In the genomic region with DNA sequence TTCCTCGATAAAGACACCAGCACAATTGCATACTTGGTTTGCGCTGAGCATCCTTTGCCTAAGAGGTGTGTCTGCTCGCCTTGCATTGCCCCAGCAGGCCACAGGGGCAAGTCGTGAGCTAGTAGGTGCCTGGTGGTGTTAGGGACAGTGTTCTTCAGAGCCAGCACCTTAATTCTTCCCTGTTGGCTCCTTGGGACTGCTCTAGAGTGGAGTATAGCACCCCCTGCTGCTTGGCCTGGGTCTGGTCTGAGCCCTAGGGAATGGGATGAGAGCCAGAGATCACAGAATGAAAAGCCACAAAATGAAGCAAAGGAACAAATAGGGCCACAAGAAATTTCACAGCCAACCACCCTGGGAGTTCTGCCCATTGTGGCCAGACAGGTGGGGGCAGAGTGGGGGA, we compare ENCODE assay signal across 9 mouse cellular contexts. TPM values are rescaled to one million over a fixed set of nuclear protein-coding genes. Genes with fewer than 3 reads are reported as not detected.
DNase-seq lines count a peak whose midpoint lies in the region; ATAC-seq and TF ChIP-seq lines count a peak whose summit lies in the region.
"Had no signal": no experiment of that assay in that cellular context is flagged by ENCODE, and none has a peak within 500 bp of the region (broad histone marks: within the 10 kb centered on the region; RNA-seq: fewer than 3 reads in every experiment).

No protein-coding gene starts in this region.

- TF ChIP-seq CTCF in brain, embryonic 14.5 days (IDR thresholded peaks at IDR 0.05; ENCODE audit: borderline replicate concordance, extremely low read depth, insufficient read depth, insufficient read length): peak; percentile 55; the same call in 1 of the 2 replicates

- H3K4me2 ChIP-seq in intestine, embryonic 16.5 days (ENCODE audit: low read depth, low read length): no peak overlapping the region
- H3K4me2 ChIP-seq: embryonic facial prominence, embryonic 12.5 days had no signal

- H3K27me3 ChIP-seq in intestine, embryonic 16.5 days (replicated peaks; ENCODE audit: control insufficient read depth, insufficient read depth, low read length): no peaks in the 10 kb centered on the region
- H3K27me3 ChIP-seq: embryonic facial prominence, embryonic 12.5 days had no signal

- DNase-seq in spleen, adult 18-20 months: peak; percentile 35 to 62
- no peak for DNase-seq in spleen, adult 12 weeks (ENCODE audit: low spot score)
- peak; percentile 42 for DNase-seq in brain, embryonic 14.5 days (ENCODE audit: low read depth)
- DNase-seq in gastrocnemius, adult 18-20 months (ENCODE audit: low spot score): peak; percentile 82
- peak; percentile 32 to 41 for DNase-seq in left cerebral cortex, postnatal 36 days (ENCODE audit: low spot score in 2 of 2)
- peak; percentile 71 for DNase-seq in thymus, postnatal 0 days (ENCODE audit: low spot score)

- ATAC-seq in intestine, embryonic 16.5 days: peak; percentile 64
- peak; percentile 59; the same call in 1 of the 2 replicates for ATAC-seq in neutrophil, adult 5-6 weeks (ENCODE audit: extremely low read depth, insufficient number of reproducible peaks, low FRiP score, poor library complexity, severe bottlenecking)

- intact Hi-C loops in left cerebral cortex, postnatal 36 days (cut with DNase I): loop anchor here (5.0 kb wide), 1 partner anchor 274 kb away; no protein-coding TSS in a partner anchor

- H3K9ac ChIP-seq in intestine, embryonic 16.5 days (ENCODE audit: low read depth, low read length): no peak overlapping the region
- H3K9ac ChIP-seq: embryonic facial prominence, embryonic 12.5 days had no signal

- WGBS in intestine, embryonic 16.5 days: 58% methylated on average over 4 of the region's 4 CpGs

- no peak overlapping the region for H3K4me3 ChIP-seq in intestine, embryonic 16.5 days (ENCODE audit: low read length)
- H3K4me3 ChIP-seq: embryonic facial prominence, embryonic 12.5 days had no signal

- peaks cover 21% of the 10 kb centered on the region for H3K4me1 ChIP-seq in intestine, embryonic 16.5 days (ENCODE audit: control insufficient read depth, insufficient read depth, low read length)

- no peaks in the 10 kb centered on the region for H3K36me3 ChIP-seq in intestine, embryonic 16.5 days (ENCODE audit: control insufficient read depth, insufficient read depth, low read length)
- H3K36me3 ChIP-seq: embryonic facial prominence, embryonic 12.5 days had no signal

- no peak for TF ChIP-seq POLR2A in brain, embryonic 14.5 days (IDR thresholded peaks at IDR 0.05; ENCODE audit: borderline replicate concordance, extremely low read depth, insufficient read depth, insufficient read length, poor library complexity, severe bottlenecking)

- H3K9me3 ChIP-seq in intestine, embryonic 16.5 days (ENCODE audit: control insufficient read depth, low read length): no peaks in the 10 kb centered on the region
- H3K9me3 ChIP-seq: embryonic facial prominence, embryonic 12.5 days had no signal

- H3K27ac ChIP-seq in intestine, embryonic 16.5 days (ENCODE audit: low read length): no peak overlapping the region
- H3K27ac ChIP-seq: embryonic facial prominence, embryonic 12.5 days had no signal

RNA-seq across cellular contexts. Expression of gene Rmi2, which starts 11.6 kb away (rescaled TPM):
- 2.3 and 3.0 TPM in 2 replicates for polyA plus RNA-seq in brain, embryonic 14.5 days (2012; rRNA removed)
- 1 to 10 TPM in 1 of 2 experiments, under 1 TPM in 1; 0.95 to 1.5 TPM for total RNA-seq in gastrocnemius, adult 18-20 months (2021)
- polyA plus RNA-seq in intestine, embryonic 16.5 days (2015; fragmentation: Nextera tagmentation; extraction: Ambion mirVana): 2.4 and 2.7 TPM in 2 replicates
- under 1 TPM; 0.18 to 0.25 TPM for total RNA-seq in left cerebral cortex, postnatal 36 days (2021)
- total RNA-seq in neutrophil, adult 5-6 weeks (2017): 0.47 and 0.61 TPM in 2 replicates
- polyA plus RNA-seq in thymus, postnatal 0 days (2015; fragmentation: Nextera tagmentation; extraction: Ambion mirVana): 8.6 and 12.6 TPM in 2 replicates

RNA-seq across cellular contexts. Expression of gene Gm11172, which starts 33.8 kb away (rescaled TPM):
- not detected in 2 replicates for polyA plus RNA-seq in brain, embryonic 14.5 days (2012; rRNA removed)
- not detected for total RNA-seq in gastrocnemius, adult 18-20 months (2021)
- polyA plus RNA-seq in intestine, embryonic 16.5 days (2015; fragmentation: Nextera tagmentation; extraction: Ambion mirVana): not detected in 2 replicates
- total RNA-seq in left cerebral cortex, postnatal 36 days (2021): not detected
- not detected in 2 replicates for total RNA-seq in neutrophil, adult 5-6 weeks (2017)
- not detected in 2 replicates for polyA plus RNA-seq in thymus, postnatal 0 days (2015; fragmentation: Nextera tagmentation; extraction: Ambion mirVana)
- polyA plus RNA-seq: embryonic facial prominence, embryonic 12.5 days had no signal

RNA-seq across cellular contexts. Expression of gene Prm1, which starts 40.9 kb away (rescaled TPM):
- polyA plus RNA-seq in brain, embryonic 14.5 days (2012; rRNA removed): not detected in 2 replicates
- total RNA-seq in gastrocnemius, adult 18-20 months (2021): not detected
- 0.44 TPM in 1 of 2 replicates, not detected in the other for polyA plus RNA-seq in intestine, embryonic 16.5 days (2015; fragmentation: Nextera tagmentation; extraction: Ambion mirVana)
- not detected for total RNA-seq in left cerebral cortex, postnatal 36 days (2021)
- not detected in 2 replicates for total RNA-seq in neutrophil, adult 5-6 weeks (2017)
- 1.4 and 2.1 TPM in 2 replicates for polyA plus RNA-seq in thymus, postnatal 0 days (2015; fragmentation: Nextera tagmentation; extraction: Ambion mirVana)
- polyA plus RNA-seq: embryonic facial prominence, embryonic 12.5 days had no signal

RNA-seq across cellular contexts. Expression of gene Prm2, which starts 50.6 kb away (rescaled TPM):
- not detected in 2 replicates for polyA plus RNA-seq in brain, embryonic 14.5 days (2012; rRNA removed)
- total RNA-seq in gastrocnemius, adult 18-20 months (2021): not detected
- polyA plus RNA-seq in intestine, embryonic 16.5 days (2015; fragmentation: Nextera tagmentation; extraction: Ambion mirVana): not detected in 2 replicates
- not detected for total RNA-seq in left cerebral cortex, postnatal 36 days (2021)
- not detected in 2 replicates for total RNA-seq in neutrophil, adult 5-6 weeks (2017)
- not detected in 2 replicates for polyA plus RNA-seq in thymus, postnatal 0 days (2015; fragmentation: Nextera tagmentation; extraction: Ambion mirVana)
- polyA plus RNA-seq: embryonic facial prominence, embryonic 12.5 days had no signal

RNA-seq across cellular contexts. Expression of gene Prm3, which starts 55.8 kb away (rescaled TPM):
- not detected in 2 replicates for polyA plus RNA-seq in brain, embryonic 14.5 days (2012; rRNA removed)
- not detected for total RNA-seq in gastrocnemius, adult 18-20 months (2021)
- polyA plus RNA-seq in intestine, embryonic 16.5 days (2015; fragmentation: Nextera tagmentation; extraction: Ambion mirVana): not detected in 2 replicates
- not detected for total RNA-seq in left cerebral cortex, postnatal 36 days (2021)
- not detected in 2 replicates for total RNA-seq in neutrophil, adult 5-6 weeks (2017)
- polyA plus RNA-seq in thymus, postnatal 0 days (2015; fragmentation: Nextera tagmentation; extraction: Ambion mirVana): not detected in 2 replicates
- polyA plus RNA-seq: embryonic facial prominence, embryonic 12.5 days had no signal
